Mouse (Mus musculus) stomach, embryonic 14.5 days (tissue): Measurements from ENCODE around the gene Cdc14b. TPM values are rescaled to one million over a fixed set of nuclear protein-coding genes. Genes with fewer than 3 reads are reported as not detected.

Experiments used
- ATAC-seq: fragments of 200-750 bp; cut with Nextera tagmentation; 2 replicates; pipeline ENCODE4 v1.8.0; 2017; ENCODE audit warnings: low read depth, moderate TSS enrichment; ENCODE audit not compliant: insufficient number of reproducible peaks, insufficient read depth, low FRiP score
- H3K27ac ChIP-seq: fragments of 300-500 bp; sonication (generic); 2 replicates; pipeline ENCODE4 v1.5.1; 2014; ENCODE audit warnings: mild to moderate bottlenecking, low read length, moderate library complexity, mixed read lengths
- H3K27me3 ChIP-seq: fragments of 300-500 bp; sonication (generic); 2 replicates; pipeline ENCODE4 v1.6.1; 2014; ENCODE audit warnings: low read length, control low read depth, mixed read lengths; ENCODE audit not compliant: control insufficient read depth, insufficient read depth
- H3K36me3 ChIP-seq: fragments of 300-500 bp; sonication (generic); 2 replicates; pipeline ENCODE4 v1.6.1; 2014; ENCODE audit warnings: mild to moderate bottlenecking, control low read depth, low read length, moderate library complexity, mixed read lengths; ENCODE audit not compliant: control insufficient read depth, insufficient read depth
- H3K4me1 ChIP-seq: fragments of 300-500 bp; sonication (generic); 2 replicates; pipeline ENCODE4 v1.6.1; 2014; ENCODE audit warnings: low read length, control low read depth, mixed read lengths; ENCODE audit not compliant: control insufficient read depth, insufficient read depth
- H3K4me2 ChIP-seq: fragments of 300-500 bp; sonication (generic); replicated peaks from 2 replicates; pipeline ENCODE4 v1.6.1; 2014; ENCODE audit warnings: low read depth, low read length, control low read depth
- H3K4me3 ChIP-seq: fragments of 300-500 bp; sonication (generic); 2 replicates; pipeline ENCODE4 v1.5.1; 2014; ENCODE audit warnings: low read depth, low read length, control low read depth
- H3K9ac ChIP-seq: fragments of 300-500 bp; sonication (generic); replicated peaks from 2 replicates; pipeline ENCODE4 v1.6.1; 2014; ENCODE audit warnings: low read depth, mild to moderate bottlenecking, control low read depth, low read length, moderate library complexity, mixed read lengths
- H3K9me3 ChIP-seq: fragments of 300-500 bp; sonication (generic); 2 replicates; pipeline ENCODE4 v1.6.1; 2016; ENCODE audit warnings: low read depth, low read length, control low read depth; ENCODE audit not compliant: control insufficient read depth
- WGBS: fragments of 180-500 bp; shearing (Covaris S2); extraction: QIAGEN DNeasy Blood & Tissue Kit; methylation state at CpG from one replicate; pipeline ENCODE4 v1.1.7; 2014; 5-methylcytosine and 5-hydroxymethylcytosine counted together
- polyA plus RNA-seq: library from polyadenylated mRNA; unstranded; fragments of >200 nt; fragmentation: Nextera tagmentation; extraction: Ambion mirVana; gene quantifications from 2 replicates; pipeline ENCODE4 v1.2.1, GENCODE M21; 2014

Gene Cdc14b
- polyA plus RNA-seq, 1 experiment from 2014 or later, result 46.0 TPM

- WGBS, result 38% methylated on average over 4 of the region's 4 CpGs
- no peaks in the 10 kb centered on the region for H3K4me1 ChIP-seq
- H3K9me3 ChIP-seq, result 0 out of 2 replicates have a peak, but pooled peaks cover 4% of the 10 kb centered on the region
- no peaks in the 10 kb centered on the region for H3K27me3 ChIP-seq
- H3K4me2 ChIP-seq, result no peak overlapping the region
- no peak overlapping the region for H3K9ac ChIP-seq
- H3K36me3 ChIP-seq, result no peaks in the 10 kb centered on the region
- H3K27ac ChIP-seq, result no peak overlapping the region
- no peak for ATAC-seq
- no peak overlapping the region for H3K4me3 ChIP-seq
These were observed 11.7 kb upstream of the Cdc14b start for GRCm38 (mm10) chr13:64286791-64287190.

GRCm38 (mm10) chr13:64286321-64286720 is 11.2 kb upstream of the Cdc14b start:
- 78% methylated on average over 4 of the region's 4 CpGs for WGBS
- H3K27me3 ChIP-seq, result no peaks in the 10 kb centered on the region
- no peak for ATAC-seq
- no peaks in the 10 kb centered on the region for H3K4me1 ChIP-seq
- H3K4me2 ChIP-seq, result no peak overlapping the region
- no peak overlapping the region for H3K9ac ChIP-seq
- H3K4me3 ChIP-seq, result no peak overlapping the region
- H3K36me3 ChIP-seq, result no peaks in the 10 kb centered on the region
- 0 out of 2 replicates have a peak, but pooled peaks cover 4% of the 10 kb centered on the region for H3K9me3 ChIP-seq
- no peak overlapping the region for H3K27ac ChIP-seq

GRCm38 (mm10) chr13:64284676-64285075 is 9.6 kb upstream of the Cdc14b start:
- Histone ChIP-seq H3K4me3 (no peak overlapping the region), H3K27me3 (no peaks in the 10 kb centered on the region), H3K4me2 (no peak overlapping the region), H3K9me3 (0 out of 2 replicates have a peak, but pooled peaks cover 4% of the 10 kb centered on the region), H3K27ac (no peak overlapping the region), H3K9ac (no peak overlapping the region), H3K4me1 (no peaks in the 10 kb centered on the region), H3K36me3 (no peaks in the 10 kb centered on the region)
- ATAC-seq, result no peak
- 95% methylated on average over 2 of the region's 2 CpGs for WGBS

GRCm38 (mm10) chr13:64280940-64281339 is 5.8 kb upstream of the Cdc14b start:
- no peak for ATAC-seq
- Histone ChIP-seq H3K27me3 (no peaks in the 10 kb centered on the region), H3K4me1 (no peaks in the 10 kb centered on the region), H3K27ac (no peak overlapping the region), H3K4me3 (no peak overlapping the region), H3K9ac (no peak overlapping the region), H3K36me3 (no peaks in the 10 kb centered on the region), H3K4me2 (no peak overlapping the region), H3K9me3 (0 out of 2 replicates have a peak, but pooled peaks cover 4% of the 10 kb centered on the region)
- WGBS, result 84% methylated on average over 5 of the region's 5 CpGs

GRCm38 (mm10) chr13:64275754-64276127 is 651 bp upstream of the Cdc14b start:
- no peaks in the 10 kb centered on the region for H3K27me3 ChIP-seq
- ATAC-seq, result no peak; the same call in 1 of the 2 replicates
- peak overlapping the region; percentile 24; the same call in 1 of the 2 replicates for H3K27ac ChIP-seq

GRCm38 (mm10) chr13:64273891-64274844 is 922 bp downstream of the Cdc14b start:
- Histone ChIP-seq H3K27me3 (no peaks in the 10 kb centered on the region), H3K4me2 (peak overlapping the region; percentile 100), H3K4me1 (peaks cover 8% of the 10 kb centered on the region; the same call in 1 of the 2 replicates), H3K9ac (peak overlapping the region; percentile 76), H3K36me3 (no peaks in the 10 kb centered on the region), H3K27ac (peak overlapping the region; percentile 15; the same call in 1 of the 2 replicates), H3K9me3 (no peaks in the 10 kb centered on the region), H3K4me3 (peak overlapping the region; percentile 78)
- peak; percentile 64 for ATAC-seq
- WGBS, result under 1% methylated on average over 94 of the region's 95 CpGs

More at GRCm38 (mm10) chr13:64275754-64276127, 651 bp upstream of the Cdc14b start:
- Histone ChIP-seq H3K4me3 (peak overlapping the region; percentile 78), H3K4me1 (peaks cover 8% of the 10 kb centered on the region; the same call in 1 of the 2 replicates), H3K36me3 (no peaks in the 10 kb centered on the region), H3K4me2 (peak overlapping the region; percentile 100), H3K9me3 (no peaks in the 10 kb centered on the region), H3K9ac (0 out of 2 replicates have a peak overlapping the region, but pooled peaks have one; percentile 76)
- WGBS, result 18% methylated on average over 9 of the region's 9 CpGs

GRCm38 (mm10) chr13:64273352-64273751 is 1.7 kb downstream of the Cdc14b start:
- H3K4me2 ChIP-seq, result peak overlapping the region; percentile 100
- no peak for ATAC-seq
- H3K4me3 ChIP-seq, result peak overlapping the region; percentile 78
- H3K4me1 ChIP-seq, result peaks cover 8% of the 10 kb centered on the region; the same call in 1 of the 2 replicates
- no peaks in the 10 kb centered on the region for H3K27me3 ChIP-seq
- no peak overlapping the region for H3K27ac ChIP-seq
- no peaks in the 10 kb centered on the region for H3K9me3 ChIP-seq
- H3K36me3 ChIP-seq, result no peaks in the 10 kb centered on the region
- WGBS, result 36% methylated on average over 8 of the region's 8 CpGs
- H3K9ac ChIP-seq, result no peak overlapping the region

- no peak for ATAC-seq
- Histone ChIP-seq H3K4me2 (no peak overlapping the region), H3K36me3 (no peaks in the 10 kb centered on the region), H3K27me3 (no peaks in the 10 kb centered on the region), H3K9me3 (no peaks in the 10 kb centered on the region), H3K4me1 (0 out of 2 replicates have a peak, but pooled peaks cover 5% of the 10 kb centered on the region), H3K9ac (no peak overlapping the region), H3K4me3 (no peak overlapping the region), H3K27ac (no peak overlapping the region)
- WGBS, result 65% methylated on average over 4 of the region's 4 CpGs
These were observed 6.7 kb downstream of the Cdc14b start for GRCm38 (mm10) chr13:64268384-64268783.
